Mouse (Mus musculus) thymus, adult 18-20 months (tissue): Measurements from ENCODE around the gene Fam229a.
"Not testable (repeated sequence)": the region's sequence is repeated elsewhere in the genome, so short reads cannot be mapped to it uniquely, and the experiment has no call there.

Source experiments
- DNase-seq, 2 experiments: peaks; one replicate each; pipeline ENCODE4 v3.0.0; 2022; ENCODE audit warnings: mixed read lengths in 2 of 2

The Fam229a gene

GRCm38 (mm10) chr4:129528901-129529300 lies 37.9 kb downstream of the Fam229a start:
- not testable (repeated sequence) for DNase-seq

GRCm38 (mm10) chr4:129540012-129540411 lies 49.0 kb downstream of the Fam229a start:
- peak; percentile 25 to 44 for DNase-seq
